Mouse (Mus musculus) ES-E14 (cell line): ENCODE data around the gene Ptpn13. TPM values are rescaled to one million over a fixed set of nuclear protein-coding genes. Genes with fewer than 3 reads are reported as not detected.

Source experiments
- DNase-seq: peaks from one replicate; pipeline ENCODE4 v3.0.0-alpha.2; 2013; ENCODE audit warnings: low read depth, low spot score
- H3K27ac ChIP-seq: 2 replicates; pipeline ENCODE4 v1.5.1; 2012; ENCODE audit warnings: low read depth, mild to moderate bottlenecking, low read length, moderate library complexity, mixed read lengths; ENCODE audit not compliant: poor library complexity, insufficient read depth, severe bottlenecking
- H3K36me3 ChIP-seq: 2 replicates; pipeline ENCODE4 v1.6.1; 2012; ENCODE audit warnings: mild to moderate bottlenecking, low read length, moderate library complexity, mixed read lengths; ENCODE audit not compliant: control insufficient read depth, poor library complexity, insufficient read depth, severe bottlenecking
- H3K4me1 ChIP-seq, 2 experiments: fragments of 150-350 bp in 1 of 2; sonication (generic) in 1 of 2; 2 replicates each; pipeline ENCODE4 v1.6.1; 2012; ENCODE audit warnings: low read length in 2 of 2, mild to moderate bottlenecking in 1 of 2, mixed read lengths in 1 of 2; ENCODE audit not compliant: control insufficient read depth in 2 of 2, insufficient read depth in 2 of 2, poor library complexity in 1 of 2
- H3K4me3 ChIP-seq, 2 experiments: fragments of 150-350 bp in 1 of 2; sonication (generic) in 1 of 2; 2 replicates each; pipeline ENCODE4 v1.5.1; 2012; ENCODE audit warnings: low read length in 2 of 2, low read depth in 1 of 2, mild to moderate bottlenecking in 1 of 2, mixed read lengths in 1 of 2; ENCODE audit not compliant: insufficient read depth in 1 of 2, poor library complexity in 1 of 2, severe bottlenecking in 1 of 2
- H3K9ac ChIP-seq: 2 replicates; pipeline ENCODE4 v1.6.1; 2012; ENCODE audit warnings: low read depth, mild to moderate bottlenecking, low read length, mixed read lengths; ENCODE audit not compliant: poor library complexity, insufficient read depth, severe bottlenecking
- H3K9me3 ChIP-seq: fragments of 150-350 bp; sonication (generic); 2 replicates; pipeline ENCODE4 v1.6.1; 2012; ENCODE audit warnings: low read depth, mild to moderate bottlenecking, low read length; ENCODE audit not compliant: control insufficient read depth, insufficient read depth
- CHD2 ChIP-seq: IDR thresholded peaks from 2 replicates; pipeline ENCODE4 v1.6.1; 2014; ENCODE audit warnings: mild to moderate bottlenecking, low read depth, low read length, inconsistent platforms
- HCFC1 ChIP-seq: IDR thresholded peaks from 2 replicates; pipeline ENCODE4 v1.6.1; 2012; ENCODE audit warnings: low read length, inconsistent platforms, borderline replicate concordance; ENCODE audit not compliant: insufficient read depth
- MAFK ChIP-seq: IDR thresholded peaks from 2 replicates; pipeline ENCODE4 v1.6.1; 2014; ENCODE audit warnings: mild to moderate bottlenecking, low read depth, low read length, inconsistent platforms; ENCODE audit not compliant: insufficient read depth
- ZC3H11A ChIP-seq: IDR thresholded peaks from 2 replicates; pipeline ENCODE4 v1.6.1; 2012; ENCODE audit warnings: low read depth, mild to moderate bottlenecking, inconsistent platforms, low read length, borderline replicate concordance
- ZNF384 ChIP-seq: IDR thresholded peaks from 2 replicates; pipeline ENCODE4 v1.6.1; 2012; ENCODE audit warnings: low read depth, low read length, inconsistent platforms
- in situ Hi-C, 2 experiments: fragments of 600-800 bp; cut with MboI; formaldehyde crosslinking; loops; one replicate each; pipeline ENCODE4 v1.15.1; 2025; ENCODE audit warnings: low sequenced_read_pairs in 2 of 2, inconsistent platforms in 1 of 2; ENCODE audit not compliant: unreplicated experiment in 2 of 2
- total RNA-seq: library from RNA; depleted of rRNA; stranded (reverse); fragments of 300-350 nt; gene quantifications from 2 replicates; pipeline ENCODE4 v1.2.3, GENCODE M21; 2012

Gene Ptpn13
- total RNA-seq, 1 experiment, result 12.6 TPM

- no peak for DNase-seq
- TF ChIP-seq CHD2, result no peak
- no peak for TF ChIP-seq ZNF384
- no peak for TF ChIP-seq HCFC1
- TF ChIP-seq ZC3H11A, result no peak
- TF ChIP-seq MAFK, result no peak
- in situ Hi-C loops, result no loop called here
- no peak overlapping the region for H3K27ac ChIP-seq
- H3K9ac ChIP-seq, result no peak overlapping the region
- H3K4me1 ChIP-seq, result no peaks in the 10 kb centered on the region
- H3K4me3 ChIP-seq, result no peak overlapping the region
- 0 out of 2 replicates have a peak, but pooled peaks cover 2% of the 10 kb centered on the region for H3K9me3 ChIP-seq
- H3K36me3 ChIP-seq, result no peaks in the 10 kb centered on the region
These were observed 20.6 kb upstream of the Ptpn13 start for GRCm38 (mm10) chr5:103404213-103404968.

GRCm38 (mm10) chr5:103405921-103406320, 19.1 kb upstream of the Ptpn13 start:
- Histone ChIP-seq H3K9me3 (0 out of 2 replicates have a peak, but pooled peaks cover 2% of the 10 kb centered on the region), H3K4me1 (no peaks in the 10 kb centered on the region), H3K36me3 (no peaks in the 10 kb centered on the region), H3K27ac (no peak overlapping the region), H3K4me3 (no peak overlapping the region), H3K9ac (no peak overlapping the region)
- in situ Hi-C loops, result no loop called here
- no peak for TF ChIP-seq CHD2
- TF ChIP-seq ZC3H11A, result no peak
- no peak for TF ChIP-seq MAFK
- no peak for TF ChIP-seq HCFC1
- no peak for TF ChIP-seq ZNF384
- DNase-seq, result no peak

GRCm38 (mm10) chr5:103412020-103412747, 12.8 kb upstream of the Ptpn13 start:
- in situ Hi-C loops, result no loop called here
- Histone ChIP-seq H3K4me3 (no peak overlapping the region), H3K9me3 (no peaks in the 10 kb centered on the region), H3K4me1 (no peaks in the 10 kb centered on the region), H3K9ac (no peak overlapping the region), H3K27ac (no peak overlapping the region), H3K36me3 (no peaks in the 10 kb centered on the region)
- TF ChIP-seq CHD2 (no peak), MAFK (no peak), ZC3H11A (no peak), ZNF384 (no peak), HCFC1 (no peak)
- DNase-seq, result no peak

GRCm38 (mm10) chr5:103414542-103414941, 10.4 kb upstream of the Ptpn13 start:
- in situ Hi-C loops, result no loop called here
- H3K9me3 ChIP-seq, result no peaks in the 10 kb centered on the region
- no peak for TF ChIP-seq HCFC1
- H3K36me3 ChIP-seq, result no peaks in the 10 kb centered on the region
- peaks cover 0 to 8% of the 10 kb centered on the region in 2 experiments; a peak in 2 of 4 replicates for H3K4me1 ChIP-seq
- H3K27ac ChIP-seq, result no peak overlapping the region
- DNase-seq, result no peak
- no peak overlapping the region for H3K4me3 ChIP-seq
- no peak overlapping the region for H3K9ac ChIP-seq

GRCm38 (mm10) chr5:103418009-103418408, 7.0 kb upstream of the Ptpn13 start:
- Histone ChIP-seq H3K27ac (no peak overlapping the region), H3K36me3 (no peaks in the 10 kb centered on the region), H3K9me3 (no peaks in the 10 kb centered on the region), H3K9ac (no peak overlapping the region), H3K4me1 (peaks cover 0 to 19% of the 10 kb centered on the region in 2 experiments; a peak in 2 of 4 replicates), H3K4me3 (no peak overlapping the region)
- no peak for TF ChIP-seq HCFC1
- DNase-seq, result no peak
- in situ Hi-C loops, result no loop called here
